Mouse (Mus musculus) hindbrain, embryonic 13.5 days (tissue): ENCODE measurements around the gene Rnf43. TPM values are rescaled to one million over a fixed set of nuclear protein-coding genes. Genes with fewer than 3 reads are reported as not detected.

Experiments used
- ATAC-seq: fragments of 200-750 bp; cut with Nextera tagmentation; 2 replicates; pipeline ENCODE4 v1.8.0; 2017; ENCODE audit warnings: moderate TSS enrichment; ENCODE audit not compliant: low FRiP score
- H3K27ac ChIP-seq: fragments of 300-500 bp; sonication (generic); 2 replicates; pipeline ENCODE4 v1.5.1; 2015; ENCODE audit warnings: inconsistent platforms, mild to moderate bottlenecking, moderate library complexity
- H3K27me3 ChIP-seq: fragments of 300-500 bp; sonication (generic); 2 replicates; pipeline ENCODE4 v1.6.1; 2015; ENCODE audit warnings: mild to moderate bottlenecking, inconsistent platforms
- H3K36me3 ChIP-seq: fragments of 300-500 bp; sonication (generic); 2 replicates; pipeline ENCODE4 v1.6.1; 2015; ENCODE audit warnings: mild to moderate bottlenecking, inconsistent platforms
- H3K4me1 ChIP-seq: fragments of 300-500 bp; sonication (generic); replicated peaks from 2 replicates; pipeline ENCODE4 v1.6.1; 2015; ENCODE audit warnings: inconsistent platforms
- H3K4me2 ChIP-seq: fragments of 300-500 bp; sonication (generic); 2 replicates; pipeline ENCODE4 v1.6.1; 2015; ENCODE audit warnings: inconsistent platforms, mild to moderate bottlenecking, moderate library complexity
- H3K4me3 ChIP-seq: fragments of 300-500 bp; sonication (generic); 2 replicates; pipeline ENCODE4 v1.5.1; 2015; ENCODE audit warnings: mild to moderate bottlenecking, inconsistent platforms
- H3K9ac ChIP-seq: fragments of 300-500 bp; sonication (generic); 2 replicates; pipeline ENCODE4 v1.6.1; 2015; ENCODE audit warnings: mild to moderate bottlenecking, inconsistent platforms
- H3K9me3 ChIP-seq: fragments of 300-500 bp; sonication (generic); 2 replicates; pipeline ENCODE4 v1.6.1; 2016; ENCODE audit warnings: inconsistent platforms
- WGBS: fragments of 180-500 bp; shearing (Covaris S2); methylation state at CpG from one replicate; pipeline ENCODE4 v1.1.7; 2015; 5-methylcytosine and 5-hydroxymethylcytosine counted together
- polyA plus RNA-seq: library from polyadenylated mRNA; unstranded; fragments of >200 nt; fragmentation: Nextera tagmentation; extraction: Ambion mirVana; gene quantifications from 2 replicates; pipeline ENCODE4 v1.2.1, GENCODE M21; 2015

The Rnf43 gene
- polyA plus RNA-seq, 1 experiment from 2014 or later, result 0.75 TPM

DNA sequence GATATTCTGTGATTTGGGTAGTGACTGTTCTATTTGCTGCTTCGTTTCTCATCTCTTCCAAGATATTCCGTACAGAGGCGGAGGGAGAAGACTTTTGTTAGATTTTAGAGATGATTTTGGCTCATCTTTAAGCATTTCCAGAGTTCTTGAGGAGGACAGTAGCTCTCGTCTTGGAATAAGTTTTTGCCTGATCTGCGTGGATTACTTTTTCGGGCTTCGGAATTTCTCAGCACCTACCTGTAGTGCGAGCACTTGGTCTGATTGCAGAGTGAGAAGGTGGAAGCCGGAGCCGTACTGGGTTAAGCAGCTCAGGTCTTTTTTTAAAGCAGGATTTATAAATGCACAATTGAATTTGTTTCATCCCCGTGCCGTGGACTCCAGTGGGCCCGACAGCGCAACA lies 300 bp downstream of the Rnf43 start:
- Histone ChIP-seq H3K27ac (no peak overlapping the region), H3K36me3 (no peaks in the 10 kb centered on the region), H3K9me3 (no peaks in the 10 kb centered on the region), H3K9ac (peak overlapping the region; percentile 25; the same call in 1 of the 2 replicates), H3K4me2 (peak overlapping the region; percentile 55), H3K4me1 (peaks cover 6% of the 10 kb centered on the region; the same call in 1 of the 2 replicates), H3K27me3 (peaks cover 24% of the 10 kb centered on the region), H3K4me3 (peak overlapping the region; percentile 30)
- WGBS, result 14% methylated on average over 14 of the region's 14 CpGs
- ATAC-seq, result no peak

DNA sequence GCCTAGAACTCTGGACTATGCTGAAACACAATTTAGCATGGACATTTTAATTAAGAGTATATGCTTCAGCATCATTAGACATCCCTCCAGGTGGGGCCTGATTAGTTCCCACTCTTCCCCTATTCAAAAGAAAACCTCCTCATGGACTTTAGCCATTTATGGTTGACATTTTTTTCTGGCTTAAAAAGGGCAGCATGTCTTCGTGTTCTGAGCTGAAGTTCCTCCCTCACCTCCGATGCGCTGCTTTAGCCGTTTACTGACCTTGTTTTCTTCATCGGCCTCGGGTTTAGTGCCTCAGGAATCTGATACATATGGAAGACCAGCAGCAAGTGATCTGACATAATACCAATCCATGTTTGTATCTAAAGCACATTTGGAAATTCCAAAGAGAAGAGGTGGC lies 1.4 kb downstream of the Rnf43 start:
- peaks cover 24% of the 10 kb centered on the region for H3K27me3 ChIP-seq
- H3K36me3 ChIP-seq, result no peaks in the 10 kb centered on the region
- H3K9ac ChIP-seq, result no peak overlapping the region
- WGBS, result 83% methylated on average over 6 of the region's 6 CpGs
- H3K4me1 ChIP-seq, result peaks cover 6% of the 10 kb centered on the region; the same call in 1 of the 2 replicates
- H3K4me2 ChIP-seq, result no peak overlapping the region
- H3K9me3 ChIP-seq, result no peaks in the 10 kb centered on the region
- no peak overlapping the region for H3K27ac ChIP-seq
- no peak for ATAC-seq
- H3K4me3 ChIP-seq, result no peak overlapping the region

DNA sequence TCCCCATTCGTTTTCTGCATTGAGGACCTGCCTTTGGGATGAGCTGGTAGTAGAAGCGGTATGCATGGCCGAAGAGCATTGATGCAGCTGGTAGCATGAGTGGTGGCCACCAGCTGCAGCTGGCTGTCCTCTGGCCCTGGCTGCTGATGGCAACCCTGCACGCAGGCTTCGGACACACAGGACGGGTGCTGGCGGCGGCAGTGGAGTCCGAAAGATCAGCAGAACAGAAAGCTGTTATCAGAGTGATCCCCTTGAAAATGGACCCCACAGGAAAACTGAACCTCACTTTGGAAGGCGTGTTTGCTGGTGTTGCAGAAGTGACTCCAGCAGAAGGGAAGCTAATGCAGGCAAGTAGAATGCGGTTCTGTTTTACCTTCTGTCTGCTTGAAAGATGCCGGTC lies 2.0 kb downstream of the Rnf43 start:
- 85% methylated on average over 12 of the region's 12 CpGs for WGBS
- Histone ChIP-seq H3K36me3 (no peaks in the 10 kb centered on the region), H3K4me2 (no peak overlapping the region), H3K9ac (no peak overlapping the region), H3K4me3 (no peak overlapping the region), H3K27ac (no peak overlapping the region), H3K27me3 (peaks cover 24% of the 10 kb centered on the region), H3K9me3 (no peaks in the 10 kb centered on the region), H3K4me1 (peaks cover 6% of the 10 kb centered on the region; the same call in 1 of the 2 replicates)
- ATAC-seq, result no peak

DNA sequence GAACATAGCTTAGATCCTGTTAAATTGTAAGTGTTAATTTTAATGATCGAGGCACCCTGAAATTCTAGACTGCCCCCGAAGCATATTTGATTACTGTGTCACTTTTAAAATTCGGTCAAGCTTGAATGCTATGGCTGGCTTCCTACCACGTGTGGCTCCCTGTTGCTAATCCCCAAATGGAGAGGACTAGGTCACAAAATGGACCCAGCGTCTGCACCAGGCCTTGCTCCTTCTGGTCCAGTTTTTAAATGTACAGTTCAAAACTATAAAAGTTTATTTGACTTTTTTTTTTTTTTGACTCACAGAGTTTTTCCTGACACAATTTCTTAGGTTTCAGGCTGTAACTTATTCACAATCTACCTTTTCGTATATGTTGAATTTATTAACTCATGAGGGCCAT lies 2.7 kb downstream of the Rnf43 start:
- Histone ChIP-seq H3K4me3 (no peak overlapping the region), H3K4me2 (no peak overlapping the region), H3K27me3 (peaks cover 24% of the 10 kb centered on the region), H3K9ac (no peak overlapping the region), H3K9me3 (no peaks in the 10 kb centered on the region), H3K4me1 (peaks cover 6% of the 10 kb centered on the region; the same call in 1 of the 2 replicates), H3K36me3 (no peaks in the 10 kb centered on the region), H3K27ac (no peak overlapping the region)
- ATAC-seq, result no peak
- 78% methylated on average over 6 of the region's 6 CpGs for WGBS

DNA sequence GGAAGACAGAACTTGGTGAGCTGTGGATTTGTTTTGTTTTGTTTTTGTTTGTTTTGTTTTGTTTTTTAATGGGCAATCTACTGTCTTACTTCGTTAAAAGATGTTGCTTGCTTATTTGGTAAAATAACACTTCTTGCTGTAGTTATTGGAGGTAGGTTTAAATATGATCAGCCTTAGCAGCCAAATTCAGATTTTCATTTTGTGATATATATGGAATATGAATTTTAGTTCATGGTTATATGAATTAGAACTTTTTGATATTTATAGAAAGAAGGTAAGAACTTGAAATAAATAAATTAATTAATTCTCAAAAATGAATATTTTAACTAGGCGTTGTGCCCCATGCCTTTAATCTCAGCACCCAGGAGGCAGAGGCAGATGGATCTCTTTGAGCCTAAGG lies 3.1 kb downstream of the Rnf43 start:
- Histone ChIP-seq H3K36me3 (no peaks in the 10 kb centered on the region), H3K4me1 (peaks cover 6% of the 10 kb centered on the region; the same call in 1 of the 2 replicates), H3K4me2 (no peak overlapping the region), H3K27ac (no peak overlapping the region), H3K9me3 (no peaks in the 10 kb centered on the region), H3K4me3 (no peak overlapping the region), H3K27me3 (peaks cover 24% of the 10 kb centered on the region), H3K9ac (no peak overlapping the region)
- ATAC-seq, result no peak
- 88% methylated on average over 2 of the region's 2 CpGs for WGBS

DNA sequence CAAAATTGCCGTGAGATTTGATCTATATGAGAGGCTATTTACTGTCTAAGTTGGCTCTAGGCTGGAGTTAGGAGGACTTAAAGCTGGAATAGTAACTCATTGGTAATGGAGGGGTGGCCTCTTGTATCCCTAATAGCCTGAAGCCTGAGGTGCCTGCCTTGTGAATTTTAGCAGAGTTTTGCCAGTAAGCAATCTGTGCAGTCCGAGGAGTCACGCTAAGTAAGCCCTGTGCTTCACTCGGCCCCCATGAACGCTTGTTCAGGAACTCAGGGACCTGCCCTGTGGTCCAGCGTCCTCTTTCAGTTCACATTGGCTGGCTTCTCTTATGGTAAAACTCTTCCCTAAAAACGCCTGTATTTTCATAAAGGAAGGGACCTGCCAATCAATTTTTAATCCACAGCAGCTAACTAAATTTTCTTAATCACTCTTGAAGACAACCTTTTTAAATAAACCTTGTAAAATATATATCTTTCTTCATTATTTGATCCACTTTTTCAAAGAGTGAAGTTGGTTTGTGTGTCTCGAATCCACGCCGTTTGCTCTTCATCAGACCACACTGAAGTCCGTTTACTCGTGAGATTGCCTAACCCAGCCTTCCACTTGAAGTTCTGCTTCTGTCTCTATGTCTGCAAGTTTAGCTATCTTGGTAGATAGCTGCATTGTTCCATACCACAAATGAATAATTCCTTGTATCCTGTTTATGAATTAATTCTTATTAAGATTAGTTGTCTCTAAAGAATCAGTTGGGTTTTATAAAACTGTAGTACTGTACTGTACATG lies 3.9 kb downstream of the Rnf43 start:
- Histone ChIP-seq H3K4me1 (peaks cover 6% of the 10 kb centered on the region; the same call in 1 of the 2 replicates), H3K27ac (no peak overlapping the region), H3K9ac (no peak overlapping the region), H3K4me3 (no peak overlapping the region), H3K9me3 (no peaks in the 10 kb centered on the region), H3K27me3 (peaks cover 24% of the 10 kb centered on the region), H3K36me3 (no peaks in the 10 kb centered on the region), H3K4me2 (no peak overlapping the region)
- no peak for ATAC-seq
- WGBS, result 80% methylated on average over 12 of the region's 12 CpGs

DNA sequence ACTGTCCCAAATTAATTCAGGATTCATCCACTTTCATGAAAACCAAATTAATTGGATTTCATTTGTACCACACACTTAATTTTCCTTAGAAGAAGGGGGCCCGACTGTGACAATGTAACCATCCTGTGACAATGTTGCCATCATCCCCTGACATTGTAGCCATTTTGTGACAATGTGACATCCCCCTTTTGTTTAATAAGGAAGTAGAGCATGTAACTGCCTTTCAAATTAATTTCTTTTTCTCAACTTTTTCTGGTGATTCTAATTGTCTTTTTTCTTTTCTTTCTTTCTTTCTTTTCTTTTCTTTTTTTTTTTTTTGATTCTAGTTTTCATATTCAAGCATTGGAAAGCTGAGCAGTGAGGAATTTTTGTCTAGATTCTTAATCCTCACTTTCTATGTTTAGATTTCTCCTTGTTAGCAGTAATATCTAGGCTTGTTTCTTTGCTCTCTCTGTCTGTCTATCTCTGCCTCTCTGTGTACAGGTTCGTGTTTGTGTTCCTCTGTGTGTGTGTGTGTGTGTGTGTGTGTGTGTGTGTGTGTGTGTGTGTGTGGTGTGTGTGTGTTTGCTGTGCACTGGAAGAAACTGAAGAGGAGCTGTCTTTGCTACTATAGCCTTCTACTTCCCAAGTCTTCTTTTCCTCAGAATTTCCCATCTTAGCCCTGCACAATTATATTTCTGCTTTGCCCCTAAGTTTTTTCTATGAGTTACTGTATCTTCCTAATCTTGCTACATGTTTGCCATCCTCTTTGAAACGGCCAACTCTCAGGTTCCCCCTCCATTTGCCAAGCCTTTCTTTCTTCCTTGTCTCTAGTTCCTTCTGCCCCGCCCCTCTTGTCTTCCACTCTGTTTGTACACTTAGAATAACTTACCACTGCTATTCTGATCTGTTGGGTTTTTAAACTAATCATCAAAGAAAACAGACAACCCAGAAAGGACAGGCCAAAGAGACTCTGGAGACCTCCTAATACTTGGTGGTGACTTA lies 4.9 kb downstream of the Rnf43 start:
- H3K4me2 ChIP-seq, result no peak overlapping the region
- no peak for ATAC-seq
- no peak overlapping the region for H3K4me3 ChIP-seq
- peaks cover 23% of the 10 kb centered on the region for H3K27me3 ChIP-seq
- 75% methylated on average over 4 of the region's 4 CpGs for WGBS
- H3K27ac ChIP-seq, result no peak overlapping the region
- H3K4me1 ChIP-seq, result peaks cover 5% of the 10 kb centered on the region; the same call in 1 of the 2 replicates
- H3K9me3 ChIP-seq, result no peaks in the 10 kb centered on the region
- no peak overlapping the region for H3K9ac ChIP-seq
- H3K36me3 ChIP-seq, result no peaks in the 10 kb centered on the region

DNA sequence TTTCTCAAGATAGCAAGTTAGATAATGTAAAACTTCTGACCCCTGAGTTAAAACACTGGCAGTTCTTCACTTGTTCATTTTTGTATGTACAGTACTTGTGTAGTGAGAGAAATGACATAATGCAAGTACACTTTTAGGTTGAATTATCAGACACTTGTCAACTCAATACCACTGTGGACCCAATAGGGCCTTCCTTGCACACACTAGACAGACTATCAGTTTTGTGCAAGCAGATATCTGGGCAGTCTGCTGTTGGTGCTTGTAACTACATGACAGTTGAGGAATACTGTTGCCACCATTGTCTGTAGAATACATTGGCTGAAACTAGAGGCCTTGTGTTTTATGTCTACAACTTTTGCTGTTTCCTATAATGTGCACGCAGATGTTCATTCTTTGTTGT lies 10.8 kb downstream of the Rnf43 start:
- WGBS, result 100% methylated on average over 1 of the region's 1 CpGs
- H3K9ac ChIP-seq, result no peak overlapping the region
- no peak for ATAC-seq

DNA sequence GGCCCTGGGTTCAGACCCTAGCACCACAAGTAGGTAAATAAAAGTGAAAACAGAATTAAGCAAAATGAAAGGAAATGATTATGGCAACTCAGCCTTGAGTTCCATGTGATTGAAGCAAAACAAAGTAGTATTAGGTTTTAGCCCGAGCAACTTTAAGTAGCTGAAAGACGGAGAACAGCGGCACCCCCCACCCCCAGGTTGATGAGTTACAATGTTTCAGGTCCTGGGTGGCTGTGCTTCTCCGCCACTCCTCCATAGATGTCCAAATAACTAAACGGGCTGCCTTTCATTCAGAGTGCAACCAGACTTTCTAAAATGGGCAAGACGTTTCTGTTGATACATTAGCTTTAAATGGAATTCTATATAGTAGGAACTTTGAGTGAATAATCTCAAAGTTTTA lies 13.1 kb downstream of the Rnf43 start:
- no peak overlapping the region for H3K27ac ChIP-seq
- H3K4me3 ChIP-seq, result no peak overlapping the region

More for the DNA sequence above, 10.8 kb downstream of the Rnf43 start:
- Histone ChIP-seq H3K4me3 (no peak overlapping the region), H3K9me3 (no peaks in the 10 kb centered on the region), H3K4me2 (no peak overlapping the region), H3K4me1 (no peaks in the 10 kb centered on the region), H3K27me3 (no peaks in the 10 kb centered on the region), H3K27ac (no peak overlapping the region), H3K36me3 (no peaks in the 10 kb centered on the region)

DNA sequence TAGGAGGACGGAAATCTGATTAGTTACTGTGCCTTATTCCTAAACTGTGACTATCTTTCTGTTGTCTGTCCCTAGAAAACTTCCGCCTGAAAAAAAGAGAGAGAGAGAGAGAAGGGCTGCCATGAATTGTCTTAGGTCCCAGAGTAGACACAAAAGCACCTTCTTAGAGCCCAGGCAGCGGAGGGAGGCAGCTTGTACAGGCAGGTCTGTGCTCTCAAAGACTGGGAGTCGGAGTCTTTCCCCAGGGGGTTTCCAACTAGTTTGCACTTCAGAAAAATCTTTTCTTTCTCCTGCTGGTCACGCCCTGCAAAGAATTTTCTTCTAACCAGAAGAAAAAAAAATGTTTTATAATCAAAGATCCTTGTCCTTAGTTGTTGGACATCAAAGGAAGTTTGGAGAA lies 15.2 kb downstream of the Rnf43 start:
- ATAC-seq, result no peak
- no peaks in the 10 kb centered on the region for H3K9me3 ChIP-seq
- no peak overlapping the region for H3K27ac ChIP-seq
- H3K4me2 ChIP-seq, result no peak overlapping the region
- H3K9ac ChIP-seq, result no peak overlapping the region
- H3K27me3 ChIP-seq, result 0 out of 2 replicates have a peak, but pooled peaks cover 2% of the 10 kb centered on the region
- no peaks in the 10 kb centered on the region for H3K36me3 ChIP-seq
- 43% methylated on average over 5 of the region's 5 CpGs for WGBS
- no peaks in the 10 kb centered on the region for H3K4me1 ChIP-seq
- H3K4me3 ChIP-seq, result no peak overlapping the region

More for the DNA sequence above, 13.1 kb downstream of the Rnf43 start:
- Histone ChIP-seq H3K36me3 (no peaks in the 10 kb centered on the region), H3K4me2 (no peak overlapping the region), H3K9me3 (no peaks in the 10 kb centered on the region), H3K27me3 (0 out of 2 replicates have a peak, but pooled peaks cover 2% of the 10 kb centered on the region), H3K9ac (no peak overlapping the region), H3K4me1 (no peaks in the 10 kb centered on the region)
- 94% methylated on average over 6 of the region's 6 CpGs for WGBS
- ATAC-seq, result no peak

DNA sequence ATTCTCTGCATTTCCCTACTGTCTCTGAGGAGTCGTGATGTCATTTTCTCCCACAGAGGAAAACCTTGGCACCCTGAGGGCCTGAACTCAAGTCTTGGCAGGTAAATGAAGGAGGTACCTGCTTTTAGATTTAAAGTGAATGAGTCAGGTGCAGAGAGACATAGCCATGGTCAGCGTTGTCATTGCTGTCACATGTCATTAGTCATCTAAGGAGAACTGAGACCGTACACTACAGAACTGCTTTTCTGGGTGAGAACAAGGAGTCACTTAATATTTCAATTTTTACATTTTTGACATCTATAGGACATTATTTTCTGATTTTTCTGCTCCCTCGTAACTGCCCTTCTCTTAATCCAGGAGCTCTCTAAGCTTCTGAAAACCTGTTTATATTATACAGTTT lies 16.0 kb downstream of the Rnf43 start:
- no peak for ATAC-seq
- WGBS, result 86% methylated on average over 4 of the region's 4 CpGs
- Histone ChIP-seq H3K4me3 (no peak overlapping the region), H3K27ac (no peak overlapping the region), H3K9me3 (no peaks in the 10 kb centered on the region), H3K9ac (no peak overlapping the region), H3K36me3 (no peaks in the 10 kb centered on the region), H3K4me2 (no peak overlapping the region), H3K27me3 (0 out of 2 replicates have a peak, but pooled peaks cover 2% of the 10 kb centered on the region), H3K4me1 (no peaks in the 10 kb centered on the region)

DNA sequence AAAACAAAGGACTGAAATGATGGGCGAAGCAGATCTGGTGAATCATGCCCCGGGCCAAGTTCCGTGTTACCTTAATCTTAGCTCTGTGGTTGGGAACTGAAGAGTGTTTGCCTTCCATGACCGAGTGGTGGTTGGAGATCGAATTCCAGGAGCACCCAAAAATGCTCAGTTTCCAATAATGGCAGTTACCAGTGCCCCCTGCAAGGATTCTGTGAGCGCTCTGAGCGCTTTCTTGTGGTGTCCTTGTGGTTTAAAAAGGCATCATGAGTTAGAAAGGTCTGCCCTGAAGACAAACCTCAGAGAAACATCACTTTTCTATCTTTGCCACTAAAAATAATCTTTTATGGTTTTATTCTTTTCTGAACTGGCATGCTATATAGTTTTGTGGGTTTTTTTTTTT lies 16.5 kb downstream of the Rnf43 start:
- no peaks in the 10 kb centered on the region for H3K9me3 ChIP-seq
- no peaks in the 10 kb centered on the region for H3K36me3 ChIP-seq
- no peak overlapping the region for H3K27ac ChIP-seq
- H3K4me1 ChIP-seq, result no peaks in the 10 kb centered on the region
- no peak for ATAC-seq
- no peak overlapping the region for H3K4me3 ChIP-seq
- WGBS, result 94% methylated on average over 7 of the region's 7 CpGs
- no peak overlapping the region for H3K4me2 ChIP-seq
- no peak overlapping the region for H3K9ac ChIP-seq
- H3K27me3 ChIP-seq, result 0 out of 2 replicates have a peak, but pooled peaks cover 2% of the 10 kb centered on the region
